Mouse (Mus musculus) T-cell, adult 2 months (primary cell): Measurements from ENCODE around the gene Cenpm.

Source experiments
- DNase-seq: peaks from one replicate; pipeline ENCODE4 v3.0.0; 2022; ENCODE audit warnings: low spot score

The Cenpm gene

GRCm38 (mm10) chr15:82192617-82193016 is 51.9 kb downstream of the Cenpm start:
- no peak for DNase-seq

DNA sequence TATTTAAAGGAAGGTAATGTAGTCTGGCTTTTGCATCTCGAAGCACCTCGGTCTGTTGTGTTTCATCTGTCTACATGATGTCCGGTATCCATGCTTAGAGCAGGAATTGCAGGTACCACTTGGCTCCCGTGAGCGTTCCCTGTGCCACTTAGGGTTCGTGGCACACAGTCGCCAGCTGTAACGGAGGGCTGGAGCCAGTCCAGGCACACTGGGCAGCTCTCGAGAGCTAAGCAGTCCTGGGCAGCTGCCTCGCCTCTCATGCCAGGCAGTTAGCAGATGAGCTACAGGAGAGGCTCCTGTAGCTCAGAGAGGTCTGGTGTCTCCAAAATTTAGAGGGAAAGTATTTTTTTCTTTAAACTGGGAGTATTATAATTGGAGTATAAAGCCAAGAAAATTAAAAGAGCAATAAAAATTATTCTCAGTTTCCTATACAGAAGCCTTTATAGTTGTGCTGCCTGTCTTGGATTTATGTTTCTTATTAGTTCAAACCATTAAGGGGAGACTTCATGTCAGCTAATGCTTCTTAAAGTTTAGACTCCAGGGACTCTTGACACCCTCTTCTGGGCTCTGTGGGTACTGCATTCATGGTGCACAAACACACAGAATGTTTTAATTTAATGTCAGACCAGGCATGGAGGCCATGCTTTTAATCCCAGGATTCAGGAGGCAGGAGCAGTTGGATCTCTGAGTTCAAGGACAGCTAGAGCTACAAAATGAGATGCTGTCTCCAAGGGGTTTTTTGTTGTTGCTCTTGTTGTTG is 55.9 kb downstream of the Cenpm start:
- peak; percentile 52 for DNase-seq

GRCm38 (mm10) chr15:82187924-82188323 is 56.6 kb downstream of the Cenpm start:
- DNase-seq: no peak

- no peak for DNase-seq
Measured at GRCm38 (mm10) chr15:82187401-82187800, 57.1 kb downstream of the Cenpm start.

DNA sequence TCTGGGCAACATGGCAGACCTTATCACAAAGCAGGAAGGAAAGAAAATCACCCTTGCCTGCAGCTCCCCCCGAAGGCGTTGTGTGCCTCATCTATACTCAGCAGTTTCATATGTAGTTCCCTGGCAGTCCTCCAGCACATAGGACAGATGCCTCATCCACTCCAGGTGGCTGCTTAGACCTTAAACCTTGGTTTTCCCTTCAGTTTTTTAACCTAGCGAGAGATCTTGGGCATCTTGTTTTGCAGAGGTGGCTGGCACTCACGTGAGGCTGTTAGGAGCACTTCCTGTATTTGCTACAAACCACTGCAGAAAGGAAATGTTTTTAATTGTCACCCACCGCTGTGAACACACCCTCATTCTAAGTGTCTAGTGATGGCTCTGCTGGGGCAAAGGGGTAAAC is 57.6 kb downstream of the Cenpm start:
- DNase-seq: peak; percentile 81

DNA sequence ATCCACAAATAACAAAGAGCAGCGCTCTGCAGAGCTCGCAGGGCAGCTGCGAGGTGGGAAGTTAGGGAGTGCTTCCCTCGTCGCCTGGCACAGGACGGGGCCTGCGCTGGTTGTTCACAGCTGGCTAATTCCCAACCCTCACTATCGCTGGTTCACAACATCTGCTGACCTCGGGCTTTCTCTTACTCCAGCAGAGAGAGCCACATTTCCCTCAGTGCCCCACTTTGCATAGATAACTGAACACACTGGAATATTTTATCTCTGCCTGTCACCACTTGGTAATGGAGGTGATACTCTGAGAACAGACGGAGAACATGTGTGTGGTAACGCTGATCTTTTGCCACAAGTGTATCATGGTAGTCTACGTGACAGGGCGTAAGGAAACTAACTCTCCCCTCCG is 58.4 kb downstream of the Cenpm start:
- DNase-seq: no peak

DNA sequence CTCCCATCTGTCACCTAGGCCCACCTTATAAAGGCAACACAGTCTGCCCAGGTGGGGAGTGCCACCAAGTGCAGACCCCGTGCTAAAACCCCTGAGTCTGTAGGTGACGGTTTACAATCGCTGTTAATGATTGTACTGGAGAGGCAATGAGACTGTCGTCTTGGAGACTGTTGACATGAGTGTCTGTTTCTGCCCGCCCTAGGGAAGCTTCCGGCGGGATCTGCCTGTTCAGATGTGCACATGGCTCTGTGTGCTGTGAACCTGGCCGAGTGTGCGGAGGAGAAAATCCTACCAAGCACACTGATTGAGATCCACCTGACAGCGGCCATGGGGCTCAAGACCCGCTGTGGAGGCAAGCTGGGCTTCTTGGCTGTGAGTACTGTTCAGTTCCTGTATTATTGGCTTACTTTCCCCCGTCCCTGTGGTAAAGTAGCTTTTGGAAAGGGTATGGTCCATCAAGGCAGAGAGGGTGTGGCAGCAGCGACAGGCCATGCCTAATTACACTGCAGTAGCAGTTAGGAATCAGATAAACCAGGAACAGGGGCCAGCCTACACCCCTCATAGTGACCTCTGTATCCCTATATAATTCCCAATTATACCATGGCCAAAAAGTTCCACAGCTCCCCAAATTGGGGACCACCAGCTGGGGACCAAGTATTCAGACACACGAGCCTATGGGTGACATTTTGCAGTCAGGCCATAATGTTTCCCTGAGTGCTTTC is 59.3 kb downstream of the Cenpm start:
- DNase-seq: no peak

GRCm38 (mm10) chr15:82184656-82185055 is 59.9 kb downstream of the Cenpm start:
- no peak for DNase-seq

- no peak for DNase-seq
Measured at GRCm38 (mm10) chr15:82184183-82184582, 60.4 kb downstream of the Cenpm start.
